Mouse (Mus musculus) right cerebral cortex, postnatal 4 days (tissue): ENCODE results near the gene Sept6.
A peak's percentile ranks its signal among the peaks of the same experiment; 100 is the strongest.

Source experiments
- DNase-seq: peaks from one replicate; pipeline ENCODE4 v3.0.0-alpha.2; 2022

Gene Sept6

DNA sequence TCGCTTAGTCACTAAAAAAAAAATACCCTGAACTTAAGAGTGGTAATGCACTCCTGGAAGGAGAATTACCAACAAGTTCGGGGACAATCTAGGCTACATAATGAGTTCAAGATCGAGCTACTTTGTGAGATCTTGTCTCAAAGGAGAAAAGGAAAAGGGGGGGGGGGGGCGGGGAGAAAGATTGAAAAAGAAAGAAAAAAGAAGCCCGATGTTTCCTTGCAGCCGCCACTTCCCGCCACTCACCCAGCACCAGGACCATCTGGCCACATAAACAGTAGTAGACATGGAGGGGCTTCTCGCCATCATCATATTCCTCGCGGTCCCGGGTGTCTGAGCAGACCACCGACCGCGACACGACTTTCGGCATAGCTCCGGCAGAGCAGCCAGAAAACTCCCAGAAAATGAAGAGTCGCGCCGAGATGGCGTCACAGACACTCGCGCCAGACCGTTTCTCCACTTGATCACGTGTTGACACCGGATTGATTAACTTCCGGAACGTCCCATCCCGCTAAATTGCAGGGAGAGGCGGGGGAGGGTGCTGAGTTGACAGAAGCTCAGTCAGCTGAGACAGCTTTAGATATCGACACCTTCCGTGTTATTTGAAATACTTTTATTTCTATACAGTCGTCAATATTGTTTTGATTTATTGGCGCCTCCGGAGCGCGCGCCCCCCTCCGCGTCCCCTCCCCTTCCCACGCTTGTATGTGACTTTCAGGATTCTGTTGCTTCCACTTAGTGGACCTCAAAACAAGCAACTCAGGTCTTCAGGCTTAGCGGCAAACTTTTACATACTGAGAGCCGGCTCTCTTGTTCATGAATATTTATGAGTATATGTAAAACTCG is 127.6 kb downstream of the Sept6 start:
- peak; percentile 72 for DNase-seq
